Mouse (Mus musculus): ENCODE measurements at regions not wholly inside any gene's neighbourhood (a gene's known extent, or its start where the extent isn't known, plus 50 kb on each side); places are given as distances from the start of the nearest gene placed in this dataset.

DNA sequence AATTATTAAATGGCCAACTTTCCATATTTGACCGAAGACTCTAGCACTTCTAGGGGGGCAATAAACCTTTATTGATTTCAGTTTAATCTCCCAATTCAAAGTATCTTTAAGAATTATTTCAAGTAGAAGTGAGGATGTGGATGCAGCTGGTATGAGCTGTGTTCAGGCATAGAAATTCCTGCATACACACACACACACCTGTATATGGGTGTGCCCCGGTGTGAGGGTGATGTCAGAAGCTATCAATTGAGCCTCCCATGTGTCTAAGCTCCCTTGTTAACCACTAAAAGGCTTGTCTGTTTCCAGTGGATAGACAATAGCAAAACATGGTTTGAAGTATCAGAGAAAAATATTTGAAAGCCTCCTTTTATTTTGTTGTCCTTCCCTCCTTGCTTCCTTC, 114.3 kb downstream of the Foxa2 start:
- Histone ChIP-seq H3K9me3 (ENCODE audit: control insufficient read depth, insufficient read depth, low read depth, low read length) (no peaks in the 10 kb centered on the region), H3K9ac (ENCODE audit: insufficient read depth, low read depth, low read length, poor library complexity, severe bottlenecking) (no peak overlapping the region), H3K4me1 (ENCODE audit: control insufficient read depth in 2 of 2, insufficient read depth in 2 of 2, low read length in 2 of 2, poor library complexity in 1 of 2) (no peaks in the 10 kb centered on the region), H3K27ac (ENCODE audit: insufficient read depth, low read depth, low read length, poor library complexity, severe bottlenecking) (no peak overlapping the region), H3K36me3 (ENCODE audit: control insufficient read depth, insufficient read depth, low read length, poor library complexity, severe bottlenecking) (no peaks in the 10 kb centered on the region), H3K4me3 (ENCODE audit: insufficient read depth in 1 of 2, low read depth in 1 of 2, low read length in 2 of 2, poor library complexity in 1 of 2, severe bottlenecking in 1 of 2) (no peak overlapping the region)
- no peak for TF ChIP-seq ZC3H11A (IDR thresholded peaks at IDR 0.05; ENCODE audit: borderline replicate concordance, low read depth, low read length)
- no peak for TF ChIP-seq HCFC1 (IDR thresholded peaks at IDR 0.05; ENCODE audit: borderline replicate concordance, insufficient read depth, low read length)
- TF ChIP-seq CHD2 (IDR thresholded peaks at IDR 0.05; ENCODE audit: low read depth, low read length), result no peak
- TF ChIP-seq ZNF384 (IDR thresholded peaks at IDR 0.05; ENCODE audit: low read depth, low read length), result no peak
- no peak for TF ChIP-seq MAFK (IDR thresholded peaks at IDR 0.05; ENCODE audit: insufficient read depth, low read depth, low read length)
- no peak for DNase-seq (ENCODE audit: low read depth, low spot score)
- in situ Hi-C loops (cut with MboI; ENCODE audit: low sequenced_read_pairs in 2 of 2, unreplicated experiment in 2 of 2), result no loop called here

DNA sequence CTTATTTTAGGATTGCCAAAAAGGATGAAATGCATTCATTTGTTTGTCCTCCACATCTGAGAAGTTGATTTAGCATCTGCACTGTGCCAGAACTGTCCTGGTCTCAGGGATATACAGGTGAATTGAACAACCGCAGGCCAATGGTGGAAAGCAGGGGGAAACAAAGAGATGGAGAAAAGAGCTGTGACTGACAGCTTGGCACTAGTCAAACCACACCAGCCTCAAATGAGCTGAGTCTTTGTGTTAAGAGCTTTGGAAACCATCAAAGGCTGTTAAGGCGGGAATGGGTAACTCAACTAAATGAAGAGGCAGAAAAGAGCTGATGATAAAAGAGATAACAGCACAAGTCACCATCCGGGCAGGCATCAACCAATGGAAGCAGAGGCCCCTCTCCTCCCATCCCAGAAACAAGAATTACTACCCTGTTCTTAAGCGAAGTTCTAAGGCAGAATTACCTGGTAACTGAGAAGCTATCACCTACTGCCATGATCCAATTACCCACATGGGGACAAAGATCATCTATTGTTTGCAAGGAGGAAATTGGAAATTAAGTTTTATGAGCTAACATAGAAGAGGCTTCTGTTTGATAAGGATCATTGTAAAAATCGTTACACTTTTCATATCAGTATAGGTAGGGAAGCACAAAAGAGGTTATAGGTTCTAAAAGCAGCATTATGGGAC, 117.6 kb downstream of the Foxa2 start:
- no peaks in the 10 kb centered on the region for H3K36me3 ChIP-seq (ENCODE audit: control insufficient read depth, insufficient read depth, low read length, poor library complexity, severe bottlenecking)
- no peak overlapping the region for H3K4me3 ChIP-seq (ENCODE audit: insufficient read depth in 1 of 2, low read depth in 1 of 2, low read length in 2 of 2, poor library complexity in 1 of 2, severe bottlenecking in 1 of 2)
- no peak overlapping the region for H3K27ac ChIP-seq (ENCODE audit: insufficient read depth, low read depth, low read length, poor library complexity, severe bottlenecking)
- no peaks in the 10 kb centered on the region for H3K4me1 ChIP-seq (ENCODE audit: control insufficient read depth in 2 of 2, insufficient read depth in 2 of 2, low read length in 2 of 2, poor library complexity in 1 of 2)
- in situ Hi-C loops (cut with MboI; ENCODE audit: low sequenced_read_pairs in 2 of 2, unreplicated experiment in 2 of 2), result no loop called here
- no peak overlapping the region for H3K9ac ChIP-seq (ENCODE audit: insufficient read depth, low read depth, low read length, poor library complexity, severe bottlenecking)
- no peak for DNase-seq (ENCODE audit: low read depth, low spot score)
- TF ChIP-seq MAFK (IDR thresholded peaks at IDR 0.05; ENCODE audit: insufficient read depth, low read depth, low read length) (no peak), ZNF384 (IDR thresholded peaks at IDR 0.05; ENCODE audit: low read depth, low read length) (no peak), ZC3H11A (IDR thresholded peaks at IDR 0.05; ENCODE audit: borderline replicate concordance, low read depth, low read length) (no peak), CHD2 (IDR thresholded peaks at IDR 0.05; ENCODE audit: low read depth, low read length) (no peak), HCFC1 (IDR thresholded peaks at IDR 0.05; ENCODE audit: borderline replicate concordance, insufficient read depth, low read length) (no peak)
- H3K9me3 ChIP-seq (ENCODE audit: control insufficient read depth, insufficient read depth, low read depth, low read length), result no peaks in the 10 kb centered on the region

GRCm38 (mm10) chr2:147927792-147928670, 118.7 kb downstream of the Foxa2 start:
- DNase-seq (ENCODE audit: low read depth, low spot score), result no peak
- TF ChIP-seq HCFC1 (IDR thresholded peaks at IDR 0.05; ENCODE audit: borderline replicate concordance, insufficient read depth, low read length) (no peak), MAFK (IDR thresholded peaks at IDR 0.05; ENCODE audit: insufficient read depth, low read depth, low read length) (no peak), ZNF384 (IDR thresholded peaks at IDR 0.05; ENCODE audit: low read depth, low read length) (no peak), ZC3H11A (IDR thresholded peaks at IDR 0.05; ENCODE audit: borderline replicate concordance, low read depth, low read length) (no peak), CHD2 (IDR thresholded peaks at IDR 0.05; ENCODE audit: low read depth, low read length) (no peak)
- no peak overlapping the region for H3K27ac ChIP-seq (ENCODE audit: insufficient read depth, low read depth, low read length, poor library complexity, severe bottlenecking)
- no peak overlapping the region for H3K4me3 ChIP-seq (ENCODE audit: insufficient read depth in 1 of 2, low read depth in 1 of 2, low read length in 2 of 2, poor library complexity in 1 of 2, severe bottlenecking in 1 of 2)
- in situ Hi-C loops (cut with MboI; ENCODE audit: low sequenced_read_pairs in 2 of 2, unreplicated experiment in 2 of 2), result no loop called here
- H3K9me3 ChIP-seq (ENCODE audit: control insufficient read depth, insufficient read depth, low read depth, low read length), result no peaks in the 10 kb centered on the region
- no peaks in the 10 kb centered on the region for H3K36me3 ChIP-seq (ENCODE audit: control insufficient read depth, insufficient read depth, low read length, poor library complexity, severe bottlenecking)
- H3K4me1 ChIP-seq (ENCODE audit: control insufficient read depth in 2 of 2, insufficient read depth in 2 of 2, low read length in 2 of 2, poor library complexity in 1 of 2), result no peaks in the 10 kb centered on the region
- no peak overlapping the region for H3K9ac ChIP-seq (ENCODE audit: insufficient read depth, low read depth, low read length, poor library complexity, severe bottlenecking)

GRCm38 (mm10) chr2:147926861-147927260, 119.9 kb downstream of the Foxa2 start:
- no peak for DNase-seq (ENCODE audit: low read depth, low spot score)
- Histone ChIP-seq H3K27ac (ENCODE audit: insufficient read depth, low read depth, low read length, poor library complexity, severe bottlenecking) (no peak overlapping the region), H3K36me3 (ENCODE audit: control insufficient read depth, insufficient read depth, low read length, poor library complexity, severe bottlenecking) (no peaks in the 10 kb centered on the region), H3K9me3 (ENCODE audit: control insufficient read depth, insufficient read depth, low read depth, low read length) (no peaks in the 10 kb centered on the region), H3K9ac (ENCODE audit: insufficient read depth, low read depth, low read length, poor library complexity, severe bottlenecking) (no peak overlapping the region), H3K4me1 (ENCODE audit: control insufficient read depth in 2 of 2, insufficient read depth in 2 of 2, low read length in 2 of 2, poor library complexity in 1 of 2) (no peaks in the 10 kb centered on the region), H3K4me3 (ENCODE audit: insufficient read depth in 1 of 2, low read depth in 1 of 2, low read length in 2 of 2, poor library complexity in 1 of 2, severe bottlenecking in 1 of 2) (no peak overlapping the region)
- TF ChIP-seq CHD2 (IDR thresholded peaks at IDR 0.05; ENCODE audit: low read depth, low read length) (no peak), MAFK (IDR thresholded peaks at IDR 0.05; ENCODE audit: insufficient read depth, low read depth, low read length) (no peak), ZC3H11A (IDR thresholded peaks at IDR 0.05; ENCODE audit: borderline replicate concordance, low read depth, low read length) (no peak), ZNF384 (IDR thresholded peaks at IDR 0.05; ENCODE audit: low read depth, low read length) (no peak), HCFC1 (IDR thresholded peaks at IDR 0.05; ENCODE audit: borderline replicate concordance, insufficient read depth, low read length) (no peak)
- in situ Hi-C loops (cut with MboI; ENCODE audit: low sequenced_read_pairs in 2 of 2, unreplicated experiment in 2 of 2), result no loop called here
